Mouse (Mus musculus) hindbrain, embryonic 13.5 days (tissue): ENCODE data around the gene Sprn. TPM values are rescaled to one million over a fixed set of nuclear protein-coding genes. Genes with fewer than 3 reads are reported as not detected.
A peak's percentile ranks its signal among the peaks of the same experiment; 100 is the strongest.

Experiments used
- ATAC-seq: fragments of 200-750 bp; cut with Nextera tagmentation; 2 replicates; pipeline ENCODE4 v1.8.0; 2017; ENCODE audit warnings: moderate TSS enrichment; ENCODE audit not compliant: low FRiP score
- H3K27ac ChIP-seq: fragments of 300-500 bp; sonication (generic); 2 replicates; pipeline ENCODE4 v1.5.1; 2015; ENCODE audit warnings: inconsistent platforms, mild to moderate bottlenecking, moderate library complexity
- H3K27me3 ChIP-seq: fragments of 300-500 bp; sonication (generic); 2 replicates; pipeline ENCODE4 v1.6.1; 2015; ENCODE audit warnings: mild to moderate bottlenecking, inconsistent platforms
- H3K36me3 ChIP-seq: fragments of 300-500 bp; sonication (generic); 2 replicates; pipeline ENCODE4 v1.6.1; 2015; ENCODE audit warnings: mild to moderate bottlenecking, inconsistent platforms
- H3K4me1 ChIP-seq: fragments of 300-500 bp; sonication (generic); replicated peaks from 2 replicates; pipeline ENCODE4 v1.6.1; 2015; ENCODE audit warnings: inconsistent platforms
- H3K4me2 ChIP-seq: fragments of 300-500 bp; sonication (generic); 2 replicates; pipeline ENCODE4 v1.6.1; 2015; ENCODE audit warnings: inconsistent platforms, mild to moderate bottlenecking, moderate library complexity
- H3K4me3 ChIP-seq: fragments of 300-500 bp; sonication (generic); 2 replicates; pipeline ENCODE4 v1.5.1; 2015; ENCODE audit warnings: mild to moderate bottlenecking, inconsistent platforms
- H3K9ac ChIP-seq: fragments of 300-500 bp; sonication (generic); 2 replicates; pipeline ENCODE4 v1.6.1; 2015; ENCODE audit warnings: mild to moderate bottlenecking, inconsistent platforms
- H3K9me3 ChIP-seq: fragments of 300-500 bp; sonication (generic); 2 replicates; pipeline ENCODE4 v1.6.1; 2016; ENCODE audit warnings: inconsistent platforms
- WGBS: fragments of 180-500 bp; shearing (Covaris S2); methylation state at CpG from one replicate; pipeline ENCODE4 v1.1.7; 2015; 5-methylcytosine and 5-hydroxymethylcytosine counted together
- polyA plus RNA-seq: library from polyadenylated mRNA; unstranded; fragments of >200 nt; fragmentation: Nextera tagmentation; extraction: Ambion mirVana; gene quantifications from 2 replicates; pipeline ENCODE4 v1.2.1, GENCODE M21; 2015

The Sprn gene
- polyA plus RNA-seq, 1 experiment from 2014 or later, result 10.8 TPM

DNA sequence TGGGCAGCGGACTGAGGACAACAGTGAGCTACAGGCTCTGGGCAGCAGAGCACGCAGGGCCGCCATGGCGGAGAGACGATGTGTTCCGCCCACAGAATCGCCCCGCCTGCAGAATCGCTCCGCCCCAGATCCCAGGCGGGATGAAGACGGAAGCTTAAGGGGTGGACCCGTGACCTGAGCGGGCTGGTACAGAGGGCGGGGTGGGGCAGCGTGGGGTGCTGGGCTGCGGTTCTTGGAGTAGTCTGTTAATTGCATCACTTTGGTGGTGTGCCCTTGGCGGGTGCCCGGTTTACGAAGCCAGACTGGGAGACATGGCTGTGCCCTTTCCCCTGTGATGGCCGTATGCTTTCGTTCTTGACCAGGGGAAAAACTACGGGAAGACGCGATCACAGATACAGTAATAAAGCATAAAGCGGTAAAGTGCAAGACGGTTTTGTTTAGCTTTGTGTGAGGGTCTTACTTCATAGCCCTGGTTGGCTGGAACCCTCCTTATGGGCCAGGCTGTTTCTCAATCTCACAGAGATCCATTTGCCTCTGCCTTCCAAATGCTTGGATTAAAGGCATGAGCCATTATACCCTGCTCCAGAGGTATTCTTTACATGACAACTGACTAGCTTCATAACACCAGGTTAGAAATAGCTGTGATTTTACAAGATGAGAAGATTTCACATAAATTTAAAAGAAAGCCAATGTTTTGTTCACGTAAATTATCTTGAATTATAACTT lies 38.2 kb downstream of the Sprn start, which contains the start of gene Echs1:
Gene Echs1, minus strand, starts transcription at position 148 of the 726 bp plus-strand sequence.
- peak; percentile 94 for ATAC-seq
- H3K4me2 ChIP-seq, result peak within 1 kb of the TSS; percentile 92

DNA sequence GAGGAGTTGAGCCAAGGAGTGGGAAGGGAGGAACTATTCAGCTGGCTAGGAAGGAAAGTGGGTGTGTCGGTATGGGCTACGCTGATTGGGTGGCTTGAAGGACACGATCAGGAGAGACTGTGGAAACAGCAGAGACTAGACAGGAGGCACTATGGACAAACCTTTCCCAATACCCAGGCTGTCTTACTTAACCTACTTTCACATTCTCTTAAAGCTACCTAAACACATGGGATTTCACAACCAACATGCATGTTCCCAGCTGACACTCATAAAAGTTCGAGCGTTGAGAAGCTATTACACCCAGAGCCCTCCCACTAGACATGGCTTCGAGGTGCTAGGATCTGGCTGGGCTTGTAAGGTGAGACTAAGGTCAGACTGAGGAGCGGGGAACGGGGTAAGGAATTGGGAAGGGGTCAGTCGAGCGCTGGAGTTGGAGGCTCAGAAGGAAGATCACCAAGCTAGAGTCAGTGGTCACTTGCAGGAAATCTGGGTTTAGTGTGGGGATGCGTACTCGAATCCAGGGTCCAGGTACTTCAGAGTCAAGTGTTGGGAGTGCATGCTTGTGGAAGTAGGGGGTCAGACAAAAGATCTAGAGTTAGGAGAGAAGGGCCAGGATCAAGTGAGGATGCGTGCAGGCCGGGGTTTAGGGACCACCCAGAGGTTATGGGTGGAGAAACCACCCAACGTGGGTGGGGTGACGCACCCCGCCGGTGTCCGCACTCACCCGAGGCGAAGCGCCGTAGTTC lies 38.9 kb downstream of the Sprn start, which contains the start of gene Paox:
Gene Paox, plus strand, starts transcription at position 217 of the 746 bp plus-strand sequence.
- peak; percentile 80 for ATAC-seq
- peak within 1 kb of the TSS; percentile 91 for H3K9ac ChIP-seq
- H3K4me1 ChIP-seq, result peaks cover 18% of the 10 kb centered on the region
- H3K27me3 ChIP-seq, result no peaks in the 10 kb centered on the region
- H3K27ac ChIP-seq, result peak within 1 kb of the TSS; percentile 90
- H3K4me3 ChIP-seq, result peak within 1 kb of the TSS; percentile 73
- 5% methylated on average over 23 of the region's 23 CpGs for WGBS
- H3K36me3 ChIP-seq, result peaks cover 21% of the 10 kb centered on the region
- H3K4me2 ChIP-seq, result peak within 1 kb of the TSS; percentile 92
- H3K9me3 ChIP-seq, result no peaks in the 10 kb centered on the region

More for the DNA sequence above, 38.2 kb downstream of the Sprn start, which contains the start of gene Echs1:
- peak within 1 kb of the TSS; percentile 90 for H3K27ac ChIP-seq
- peaks cover 14% of the 10 kb centered on the region for H3K36me3 ChIP-seq
- no peaks in the 10 kb centered on the region for H3K9me3 ChIP-seq
- peaks cover 18% of the 10 kb centered on the region for H3K4me1 ChIP-seq
- H3K4me3 ChIP-seq, result peak within 1 kb of the TSS; percentile 73
- peak within 1 kb of the TSS; percentile 91 for H3K9ac ChIP-seq
- whole genome bisulfite sequencing, result 4% methylated on average over 28 of the region's 28 CpGs
- no peaks in the 10 kb centered on the region for H3K27me3 ChIP-seq

DNA sequence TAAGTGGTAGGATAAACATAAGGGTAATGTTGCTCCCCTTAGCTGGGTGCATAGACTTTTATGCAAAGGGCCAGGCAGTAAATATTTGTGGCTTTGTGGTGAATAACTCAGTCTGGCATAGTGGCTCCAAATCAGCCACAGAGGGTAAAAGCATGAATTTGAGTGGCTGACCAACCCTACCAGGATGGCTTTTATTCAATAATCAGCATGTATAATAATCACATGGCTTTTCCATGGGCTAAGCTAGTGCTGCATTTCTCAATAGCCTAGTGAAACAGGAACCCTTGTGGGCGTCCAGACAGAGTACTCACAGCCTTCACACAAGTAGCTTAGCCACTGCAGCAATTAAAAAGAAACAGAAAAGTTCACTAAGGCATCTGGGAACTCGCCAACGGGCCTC lies 42.7 kb downstream of the Sprn start:
- Histone ChIP-seq H3K4me3 (no peak overlapping the region), H3K27ac (no peak overlapping the region), H3K4me1 (peaks cover 14% of the 10 kb centered on the region), H3K27me3 (no peaks in the 10 kb centered on the region), H3K9me3 (no peaks in the 10 kb centered on the region), H3K36me3 (peaks cover 60% of the 10 kb centered on the region), H3K4me2 (no peak overlapping the region), H3K9ac (no peak overlapping the region)
- no peak for ATAC-seq
- 62% methylated on average over 3 of the region's 3 CpGs for WGBS

DNA sequence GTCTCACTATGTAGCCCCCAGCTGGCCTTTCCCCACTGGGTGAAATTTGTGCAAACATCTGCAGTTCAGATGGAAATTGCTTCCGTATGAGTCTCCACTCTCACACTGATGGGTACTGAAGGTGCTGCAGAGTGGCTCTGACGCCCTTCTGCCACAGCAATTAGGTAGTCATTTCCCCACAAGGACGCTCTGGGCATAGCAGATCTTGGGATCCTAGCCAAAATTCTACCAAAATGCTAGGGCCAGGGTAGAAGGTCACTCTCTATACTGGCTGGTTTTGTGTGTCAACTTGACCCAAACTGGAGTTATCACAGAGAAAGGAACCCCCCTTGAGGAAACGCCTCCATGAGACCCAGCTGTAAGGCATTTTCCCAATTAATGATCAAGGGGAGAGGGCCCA lies 50.7 kb downstream of the Sprn start:
- H3K27ac ChIP-seq, result no peak overlapping the region
- ATAC-seq, result no peak
- WGBS, result 86% methylated on average over 4 of the region's 4 CpGs
- peaks cover 20% of the 10 kb centered on the region for H3K4me1 ChIP-seq
- no peaks in the 10 kb centered on the region for H3K9me3 ChIP-seq
- H3K9ac ChIP-seq, result no peak overlapping the region
- peaks cover 37% of the 10 kb centered on the region for H3K36me3 ChIP-seq
- H3K27me3 ChIP-seq, result no peaks in the 10 kb centered on the region; the same call in 1 of the 2 replicates
- H3K4me2 ChIP-seq, result no peak overlapping the region
- no peak overlapping the region for H3K4me3 ChIP-seq

DNA sequence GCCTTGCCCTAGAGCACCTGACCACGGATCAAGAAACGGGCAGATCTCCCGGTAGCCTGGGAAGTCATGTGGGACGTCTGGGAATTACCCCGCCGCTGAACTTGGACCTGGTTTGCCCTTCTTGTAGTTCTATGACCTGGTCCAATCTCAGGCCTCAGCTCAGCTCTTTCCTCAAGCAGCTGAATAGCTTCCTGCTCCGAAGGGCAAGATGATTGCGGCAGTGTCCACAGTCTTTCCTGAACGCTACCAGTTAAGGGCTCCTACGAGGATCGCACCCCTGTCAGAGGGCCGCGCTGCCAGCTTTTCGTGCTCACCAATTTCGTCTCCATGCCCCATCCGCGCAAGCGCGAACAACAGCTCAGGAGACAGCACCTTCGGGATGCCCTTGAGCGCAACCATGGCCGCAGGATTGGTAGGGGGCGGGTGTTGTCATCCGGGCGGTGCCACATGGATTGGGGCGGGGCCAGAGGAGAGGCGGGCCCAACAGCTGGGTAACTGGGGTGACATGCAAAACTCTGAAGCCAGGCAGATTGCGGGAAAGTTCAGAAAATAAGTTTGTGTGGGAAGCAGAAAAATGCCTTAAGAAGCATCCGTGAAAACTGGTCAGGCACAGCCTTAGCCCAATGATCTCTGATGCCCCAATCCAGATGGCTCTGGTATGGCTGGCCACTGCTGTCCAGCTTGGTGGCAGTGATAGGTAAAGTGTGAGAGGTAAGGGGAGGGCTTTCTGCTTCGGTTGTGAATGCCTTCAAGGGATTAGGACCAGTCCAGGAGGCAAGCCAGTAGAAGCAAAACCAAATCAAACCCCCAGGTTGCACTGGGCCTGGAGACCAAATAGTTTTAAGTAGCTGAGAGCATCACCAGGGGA lies 52.5 kb downstream of the Sprn start, which contains the start of gene Fuom:
Gene Fuom, minus strand, starts transcription at position 449 of the 868 bp plus-strand sequence.
- Histone ChIP-seq H3K4me1 (peaks cover 20% of the 10 kb centered on the region), H3K9ac (peak within 1 kb of the TSS; percentile 73), H3K27ac (peak within 1 kb of the TSS; percentile 27; the same call in 1 of the 2 replicates), H3K9me3 (no peaks in the 10 kb centered on the region), H3K36me3 (peaks cover 24% of the 10 kb centered on the region), H3K27me3 (no peaks in the 10 kb centered on the region; the same call in 1 of the 2 replicates), H3K4me2 (peak within 1 kb of the TSS; percentile 67), H3K4me3 (peak within 1 kb of the TSS; percentile 41)
- WGBS, result 2% methylated on average over 30 of the region's 30 CpGs
- ATAC-seq, result peak; percentile 91

DNA sequence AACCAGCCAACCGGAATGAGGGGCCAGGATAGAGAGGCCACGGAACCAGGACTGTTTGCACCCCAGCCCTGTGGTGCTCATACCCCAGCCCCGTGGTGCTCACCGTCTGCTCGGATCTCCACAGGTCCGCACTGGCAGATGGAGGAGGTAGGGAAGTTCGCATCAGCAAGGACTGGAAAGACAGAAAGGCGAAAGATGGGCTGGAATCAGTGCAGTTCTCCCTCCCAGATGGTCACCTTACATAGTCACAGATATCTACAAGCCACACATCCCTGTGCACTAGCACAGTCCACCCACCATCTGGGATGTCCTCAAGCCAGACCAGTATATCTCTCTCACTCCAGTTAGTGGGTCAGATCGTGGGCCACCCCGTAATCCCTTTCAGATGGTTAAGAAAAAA lies 53.2 kb downstream of the Sprn start:
- peaks cover 18% of the 10 kb centered on the region for H3K36me3 ChIP-seq
- peak; percentile 50; the same call in 1 of the 2 replicates for ATAC-seq
- H3K27ac ChIP-seq, result no peak overlapping the region
- 75% methylated on average over 10 of the region's 10 CpGs for WGBS
- H3K9me3 ChIP-seq, result no peaks in the 10 kb centered on the region
- no peaks in the 10 kb centered on the region; the same call in 1 of the 2 replicates for H3K27me3 ChIP-seq
- H3K9ac ChIP-seq, result peak overlapping the region; percentile 73
- H3K4me2 ChIP-seq, result peak overlapping the region; percentile 67
- H3K4me3 ChIP-seq, result peak overlapping the region; percentile 41
- peaks cover 20% of the 10 kb centered on the region for H3K4me1 ChIP-seq

Other genes with a start within 250 kb of the Sprn start
- not detected in 2 replicates for gene Utf1, start 211.1 kb downstream of the Sprn start, polyA plus RNA-seq
- gene 6430531B16Rik, start 176.1 kb downstream of the Sprn start, polyA plus RNA-seq, result 0.91 and 1.2 TPM in 2 replicates
- gene Adam8, start 162.3 kb downstream of the Sprn start, polyA plus RNA-seq, result 3.9 and 5.3 TPM in 2 replicates
- gene Zfp511, start 118.5 kb downstream of the Sprn start, polyA plus RNA-seq, result 52.5 and 54.2 TPM in 2 replicates
- gene Tubgcp2, start 118.2 kb downstream of the Sprn start, polyA plus RNA-seq, result 55.8 and 60.9 TPM in 2 replicates
- gene Msx3, start 105.8 kb downstream of the Sprn start, polyA plus RNA-seq, result 16.5 and 28.5 TPM in 2 replicates
- 104 and 105 TPM in 2 replicates for gene Caly, start 72.3 kb downstream of the Sprn start, polyA plus RNA-seq
- not detected in 2 replicates for gene Prap1, start 61.5 kb downstream of the Sprn start, polyA plus RNA-seq
- gene Fuom, start 52.4 kb downstream of the Sprn start, polyA plus RNA-seq, result 27.9 and 30.4 TPM in 2 replicates
- gene Paox, start 39.1 kb downstream of the Sprn start, polyA plus RNA-seq, result 10.0 and 11.8 TPM in 2 replicates
- 123 and 125 TPM in 2 replicates for gene Echs1, start 38.4 kb downstream of the Sprn start, polyA plus RNA-seq
- gene Mtg1, start 17.3 kb downstream of the Sprn start, polyA plus RNA-seq, result 28.3 and 30.6 TPM in 2 replicates
- gene Olfr522, start 9.9 kb upstream of the Sprn start, polyA plus RNA-seq, result not detected in 2 replicates
- gene Olfr523, start 18.3 kb upstream of the Sprn start, polyA plus RNA-seq, result not detected in 2 replicates
- not detected in 2 replicates for gene Olfr524, start 51.1 kb upstream of the Sprn start, polyA plus RNA-seq
- gene Cd163l1, start 63.4 kb upstream of the Sprn start, polyA plus RNA-seq, result not detected in 2 replicates
- not detected in 2 replicates for gene 5830411N06Rik, start 92.4 kb upstream of the Sprn start, polyA plus RNA-seq
- not detected in 2 replicates for gene Olfr525, start 166.0 kb upstream of the Sprn start, polyA plus RNA-seq
- not detected in 2 replicates for gene Olfr527, start 179.1 kb upstream of the Sprn start, polyA plus RNA-seq
- gene Olfr60, start 206.8 kb upstream of the Sprn start, polyA plus RNA-seq, result not detected in 2 replicates
- not detected in 2 replicates for gene Olfr530, start 221.5 kb upstream of the Sprn start, polyA plus RNA-seq
- not detected in 2 replicates for gene Olfr531, start 248.0 kb upstream of the Sprn start, polyA plus RNA-seq